Mouse (Mus musculus) neural tube, embryonic 13.5 days (tissue): ENCODE results near the gene Cpn2. TPM values are rescaled to one million over a fixed set of nuclear protein-coding genes. Genes with fewer than 3 reads are reported as not detected.

Source experiments
- ATAC-seq: fragments of 200-750 bp; cut with Nextera tagmentation; 2 replicates; pipeline ENCODE4 v1.8.0; 2017; ENCODE audit warnings: low read depth, mild to moderate bottlenecking, moderate TSS enrichment, moderate library complexity
- H3K27ac ChIP-seq: fragments of 300-500 bp; sonication (generic); replicated peaks from 2 replicates; pipeline ENCODE4 v1.5.1; 2015; ENCODE audit warnings: moderate library complexity, mild to moderate bottlenecking, inconsistent platforms
- H3K27me3 ChIP-seq: fragments of 300-500 bp; sonication (generic); 2 replicates; pipeline ENCODE4 v1.6.1; 2015; ENCODE audit warnings: mild to moderate bottlenecking, inconsistent platforms
- H3K36me3 ChIP-seq: fragments of 300-500 bp; sonication (generic); 2 replicates; pipeline ENCODE4 v1.6.1; 2015; ENCODE audit warnings: mild to moderate bottlenecking, inconsistent platforms
- H3K4me1 ChIP-seq: fragments of 300-500 bp; sonication (generic); replicated peaks from 2 replicates; pipeline ENCODE4 v1.6.1; 2015; ENCODE audit warnings: inconsistent platforms
- H3K4me2 ChIP-seq: fragments of 300-500 bp; sonication (generic); 2 replicates; pipeline ENCODE4 v1.6.1; 2015; ENCODE audit warnings: inconsistent platforms, mild to moderate bottlenecking, moderate library complexity
- H3K4me3 ChIP-seq: fragments of 300-500 bp; sonication (generic); 2 replicates; pipeline ENCODE4 v1.5.1; 2015; ENCODE audit warnings: mild to moderate bottlenecking, inconsistent platforms
- H3K9ac ChIP-seq: fragments of 300-500 bp; sonication (generic); 2 replicates; pipeline ENCODE4 v1.6.1; 2015; ENCODE audit warnings: moderate library complexity, mild to moderate bottlenecking, inconsistent platforms
- H3K9me3 ChIP-seq: fragments of 300-500 bp; sonication (generic); 2 replicates; pipeline ENCODE4 v1.6.1; 2016; ENCODE audit warnings: inconsistent platforms
- WGBS: fragments of 180-500 bp; shearing (Covaris S2); methylation state at CpG from one replicate; pipeline ENCODE4 v1.1.7; 2015; 5-methylcytosine and 5-hydroxymethylcytosine counted together
- polyA plus RNA-seq: library from polyadenylated mRNA; unstranded; fragments of >200 nt; fragmentation: Nextera tagmentation; extraction: Ambion mirVana; gene quantifications from 2 replicates; pipeline ENCODE4 v1.2.1, GENCODE M21; 2015

The Cpn2 gene
- not detected in 2 replicates for polyA plus RNA-seq

- ATAC-seq, result no peak
- 82% methylated on average over 5 of the region's 5 CpGs for WGBS
- Histone ChIP-seq H3K4me2 (no peak within 1 kb of the TSS), H3K9ac (no peak within 1 kb of the TSS), H3K36me3 (no peaks in the 10 kb centered on the region), H3K27ac (no peak within 1 kb of the TSS), H3K4me1 (peaks cover 10% of the 10 kb centered on the region), H3K4me3 (no peak within 1 kb of the TSS), H3K9me3 (no peaks in the 10 kb centered on the region), H3K27me3 (0 out of 2 replicates have a peak, but pooled peaks cover 6% of the 10 kb centered on the region)
These were observed at the start of gene Cpn2 for GRCm38 (mm10) chr16:30267359-30267758. TSS of gene Cpn2 (minus strand) at chr16:30267499.

- Histone ChIP-seq H3K27me3 (peaks cover 30% of the 10 kb centered on the region), H3K4me2 (no peak overlapping the region), H3K9me3 (no peaks in the 10 kb centered on the region), H3K4me3 (no peak overlapping the region), H3K9ac (no peak overlapping the region), H3K36me3 (peaks cover 7% of the 10 kb centered on the region), H3K27ac (no peak overlapping the region), H3K4me1 (peaks cover 8% of the 10 kb centered on the region)
- ATAC-seq, result no peak
These were observed 46.9 kb upstream of the Cpn2 start for GRCm38 (mm10) chr16:30314236-30314635.

- H3K4me1 ChIP-seq, result peaks cover 23% of the 10 kb centered on the region
- H3K9me3 ChIP-seq, result no peaks in the 10 kb centered on the region
- H3K27me3 ChIP-seq, result peaks cover 64% of the 10 kb centered on the region
- H3K9ac ChIP-seq, result peak within 1 kb of the TSS; percentile 70
- ATAC-seq, result no peak
- peak within 1 kb of the TSS; percentile 96 for H3K4me2 ChIP-seq
- no peak within 1 kb of the TSS for H3K27ac ChIP-seq
- peaks cover 3% of the 10 kb centered on the region for H3K36me3 ChIP-seq
- H3K4me3 ChIP-seq, result peak within 1 kb of the TSS; percentile 57
These were observed 43.3 kb upstream of the Cpn2 start, which contains the start of gene Gp5 for GRCm38 (mm10) chr16:30310647-30311046. TSS of gene Gp5 (minus strand) at chr16:30310779.

GRCm38 (mm10) chr16:30310171-30310515, 42.8 kb upstream of the Cpn2 start:
- H3K9me3 ChIP-seq, result no peaks in the 10 kb centered on the region
- no peak overlapping the region for H3K27ac ChIP-seq
- 0 out of 2 replicates have a peak overlapping the region, but pooled peaks have one; percentile 96 for H3K4me2 ChIP-seq
- no peaks in the 10 kb centered on the region for H3K36me3 ChIP-seq
- H3K4me3 ChIP-seq, result no peak overlapping the region
- H3K27me3 ChIP-seq, result peaks cover 65% of the 10 kb centered on the region
- ATAC-seq, result no peak
- 56% methylated on average over 8 of the region's 8 CpGs for WGBS
- peaks cover 23% of the 10 kb centered on the region for H3K4me1 ChIP-seq
- no peak overlapping the region for H3K9ac ChIP-seq

GRCm38 (mm10) chr16:30309395-30310170, 42.3 kb upstream of the Cpn2 start:
- Histone ChIP-seq H3K4me1 (peaks cover 23% of the 10 kb centered on the region), H3K4me2 (peak overlapping the region; percentile 96), H3K27ac (no peak overlapping the region), H3K9ac (peak overlapping the region; percentile 70), H3K4me3 (peak overlapping the region; percentile 57), H3K27me3 (peaks cover 69% of the 10 kb centered on the region), H3K36me3 (no peaks in the 10 kb centered on the region), H3K9me3 (no peaks in the 10 kb centered on the region)
- 5% methylated on average over 34 of the region's 34 CpGs for WGBS
- ATAC-seq, result no peak

GRCm38 (mm10) chr16:30308616-30309394, 41.5 kb upstream of the Cpn2 start:
- Histone ChIP-seq H3K4me1 (peaks cover 23% of the 10 kb centered on the region), H3K27ac (no peak overlapping the region), H3K36me3 (no peaks in the 10 kb centered on the region), H3K4me2 (peak overlapping the region; percentile 96), H3K4me3 (peak overlapping the region; percentile 57), H3K9ac (peak overlapping the region; percentile 70), H3K9me3 (no peaks in the 10 kb centered on the region), H3K27me3 (peaks cover 74% of the 10 kb centered on the region)
- WGBS, result under 1% methylated on average over 72 of the region's 72 CpGs
- ATAC-seq, result peak; percentile 77

GRCm38 (mm10) chr16:30307961-30308615, 40.8 kb upstream of the Cpn2 start:
- H3K4me2 ChIP-seq, result peak overlapping the region; percentile 96
- H3K9me3 ChIP-seq, result no peaks in the 10 kb centered on the region
- 9% methylated on average over 29 of the region's 29 CpGs for WGBS
- H3K27me3 ChIP-seq, result peaks cover 74% of the 10 kb centered on the region
- no peaks in the 10 kb centered on the region for H3K36me3 ChIP-seq
- peak; percentile 44; the same call in 1 of the 2 replicates for ATAC-seq
- H3K4me1 ChIP-seq, result peaks cover 23% of the 10 kb centered on the region
- peak overlapping the region; percentile 57 for H3K4me3 ChIP-seq
- H3K27ac ChIP-seq, result no peak overlapping the region
- peak overlapping the region; percentile 70 for H3K9ac ChIP-seq

GRCm38 (mm10) chr16:30307306-30307705, 40.0 kb upstream of the Cpn2 start:
- ATAC-seq, result no peak
- H3K4me1 ChIP-seq, result peaks cover 23% of the 10 kb centered on the region
- no peaks in the 10 kb centered on the region for H3K36me3 ChIP-seq
- peaks cover 74% of the 10 kb centered on the region for H3K27me3 ChIP-seq
- no peak overlapping the region for H3K4me3 ChIP-seq
- no peaks in the 10 kb centered on the region for H3K9me3 ChIP-seq
- no peak overlapping the region for H3K27ac ChIP-seq
- H3K9ac ChIP-seq, result no peak overlapping the region
- H3K4me2 ChIP-seq, result no peak overlapping the region
- 54% methylated on average over 12 of the region's 12 CpGs for WGBS

- 94% methylated on average over 4 of the region's 4 CpGs for WGBS
- Histone ChIP-seq H3K27ac (no peak overlapping the region), H3K4me1 (peaks cover 23% of the 10 kb centered on the region), H3K36me3 (no peaks in the 10 kb centered on the region), H3K4me3 (no peak overlapping the region), H3K9ac (no peak overlapping the region), H3K4me2 (no peak overlapping the region), H3K9me3 (no peaks in the 10 kb centered on the region), H3K27me3 (peaks cover 63% of the 10 kb centered on the region)
- no peak for ATAC-seq
These were observed 38.8 kb upstream of the Cpn2 start for GRCm38 (mm10) chr16:30306102-30306501.

GRCm38 (mm10) chr16:30304236-30304635, 36.9 kb upstream of the Cpn2 start:
- Histone ChIP-seq H3K27me3 (peaks cover 49% of the 10 kb centered on the region), H3K27ac (no peak overlapping the region), H3K9me3 (no peaks in the 10 kb centered on the region), H3K4me1 (peaks cover 15% of the 10 kb centered on the region), H3K4me3 (no peak overlapping the region), H3K9ac (no peak overlapping the region), H3K36me3 (no peaks in the 10 kb centered on the region), H3K4me2 (no peak overlapping the region)
- 80% methylated on average over 5 of the region's 5 CpGs for WGBS
- ATAC-seq, result no peak

- Histone ChIP-seq H3K27me3 (peaks cover 41% of the 10 kb centered on the region), H3K27ac (no peak overlapping the region), H3K4me2 (no peak overlapping the region), H3K4me1 (peaks cover 7% of the 10 kb centered on the region), H3K36me3 (no peaks in the 10 kb centered on the region), H3K9ac (no peak overlapping the region), H3K4me3 (no peak overlapping the region), H3K9me3 (no peaks in the 10 kb centered on the region)
- no peak for ATAC-seq
- 85% methylated on average over 2 of the region's 2 CpGs for WGBS
These were observed 36.1 kb upstream of the Cpn2 start for GRCm38 (mm10) chr16:30303411-30303810.

- no peak overlapping the region for H3K4me3 ChIP-seq
- H3K9ac ChIP-seq, result no peak overlapping the region
- WGBS, result 90% methylated on average over 6 of the region's 6 CpGs
- no peaks in the 10 kb centered on the region for H3K36me3 ChIP-seq
- ATAC-seq, result no peak
- peaks cover 34% of the 10 kb centered on the region for H3K27me3 ChIP-seq
- no peaks in the 10 kb centered on the region for H3K9me3 ChIP-seq
- H3K27ac ChIP-seq, result no peak overlapping the region
- no peaks in the 10 kb centered on the region for H3K4me1 ChIP-seq
- H3K4me2 ChIP-seq, result no peak overlapping the region
These were observed 35.4 kb upstream of the Cpn2 start for GRCm38 (mm10) chr16:30302686-30303085.
